Comparison of ENCODE assay signal across 22 mouse cellular contexts in the genomic region with DNA sequence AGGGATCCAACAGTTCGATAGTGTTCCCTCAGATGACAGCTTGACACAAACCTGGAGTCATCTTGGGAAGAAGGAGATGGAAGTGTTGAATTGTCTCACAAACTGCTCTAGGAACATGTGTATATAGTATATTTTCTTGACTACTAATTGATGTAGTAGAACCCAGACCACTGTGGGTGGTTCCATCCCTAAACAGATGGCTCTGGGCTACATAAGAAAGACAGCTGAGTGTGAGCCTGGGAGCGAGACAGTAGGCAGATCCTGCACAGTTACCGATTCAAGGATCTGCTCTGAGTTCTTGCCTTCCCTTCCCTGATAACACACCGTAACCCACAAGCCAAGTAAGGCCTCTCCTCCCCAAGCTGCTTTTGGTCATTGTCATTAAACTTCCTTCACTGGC. TPM values are rescaled to one million over a fixed set of nuclear protein-coding genes. Genes with fewer than 3 reads are reported as not detected.
DNase-seq lines count a peak whose midpoint lies in the region; ATAC-seq and TF ChIP-seq lines count a peak whose summit lies in the region.
"Had no signal": no experiment of that assay in that cellular context is flagged by ENCODE, and none has a peak within 500 bp of the region (broad histone marks: within the 10 kb centered on the region; RNA-seq: fewer than 3 reads in every experiment).

No protein-coding gene starts in this region.

- H3K9me3 ChIP-seq in hindbrain, embryonic 12.5 days (replicated peaks), result no peaks in the 10 kb centered on the region
- H3K9me3 ChIP-seq: embryonic facial prominence, embryonic 10.5 days; embryonic facial prominence, embryonic 13.5 days; forebrain, embryonic 12.5 days; forebrain, embryonic 15.5 days; hindbrain, embryonic 13.5 days had no signal

- no peaks in the 10 kb centered on the region for H3K36me3 ChIP-seq in hindbrain, embryonic 12.5 days
- H3K36me3 ChIP-seq: embryonic facial prominence, embryonic 10.5 days; embryonic facial prominence, embryonic 13.5 days; forebrain, embryonic 12.5 days; forebrain, embryonic 15.5 days; hindbrain, embryonic 13.5 days had no signal

- WGBS in cerebellum, adult 2 months, result 58% methylated on average over 4 of the region's 4 CpGs
- WGBS in hindbrain, embryonic 12.5 days, result 90% methylated on average over 4 of the region's 4 CpGs

- H3K4me2 ChIP-seq in hindbrain, embryonic 12.5 days (replicated peaks), result no peak overlapping the region
- H3K4me2 ChIP-seq: embryonic facial prominence, embryonic 13.5 days; forebrain, embryonic 12.5 days; forebrain, embryonic 15.5 days; heart, embryonic 11.5 days; hindbrain, embryonic 13.5 days had no signal

- no peak for ATAC-seq in hindbrain, embryonic 12.5 days (ENCODE audit: low FRiP score)
- ATAC-seq: activated CD4-positive, CD25-positive, alpha-beta regulatory T cell, adult 4 months; forebrain, embryonic 15.5 days; hindbrain, embryonic 16.5 days had no signal

- DNase-seq in cerebellum, adult 2 months, result no peak
- no peak for DNase-seq in cerebellum, adult 9-11 months
- DNase-seq in layer of hippocampus, adult 8-10 months (ENCODE audit: low spot score in 2 of 2), result peak; percentile 17 to 24
- DNase-seq in layer of hippocampus, postnatal 36 days, result no peak
- peak; percentile 27 for DNase-seq in right cerebral cortex, adult 18-20 months
- DNase-seq in right cerebral cortex, postnatal 36 days (ENCODE audit: low spot score in 2 of 2), result no peak
- DNase-seq: adrenal gland, adult 8-10 months; adrenal gland, postnatal 25 days; embryo, embryonic 11 days; gastrocnemius, adult 2 months; gastrocnemius, postnatal 14 days; heart, adult 11 months had no signal

- peak overlapping the region; percentile 57; the same call in 1 of the 2 replicates for H3K27ac ChIP-seq in cerebellum, adult 2 months (ENCODE audit: insufficient read depth, low read length)
- no peak overlapping the region for H3K27ac ChIP-seq in hindbrain, embryonic 12.5 days
- H3K27ac ChIP-seq: embryonic facial prominence, embryonic 10.5 days; embryonic facial prominence, embryonic 13.5 days; forebrain, embryonic 12.5 days; forebrain, embryonic 15.5 days; hindbrain, embryonic 13.5 days had no signal

- no peak overlapping the region for H3K4me3 ChIP-seq in cerebellum, adult 2 months (replicated peaks; ENCODE audit: insufficient read depth, low read depth, low read length)
- H3K4me3 ChIP-seq in hindbrain, embryonic 12.5 days, result no peak overlapping the region
- H3K4me3 ChIP-seq: embryonic facial prominence, embryonic 10.5 days; embryonic facial prominence, embryonic 13.5 days; erythroblast, embryonic 14.5 days; forebrain, embryonic 12.5 days; forebrain, embryonic 15.5 days; gastrocnemius, adult 2 months; hindbrain, embryonic 13.5 days had no signal

- no peaks in the 10 kb centered on the region for H3K27me3 ChIP-seq in cerebellum, adult 2 months (ENCODE audit: control insufficient read depth, insufficient read depth, low read length)
- H3K27me3 ChIP-seq in hindbrain, embryonic 12.5 days, result peaks cover 30% of the 10 kb centered on the region
- H3K27me3 ChIP-seq: embryonic facial prominence, embryonic 13.5 days; forebrain, embryonic 15.5 days had no signal

- no peak overlapping the region for H3K9ac ChIP-seq in hindbrain, embryonic 12.5 days
- H3K9ac ChIP-seq: embryonic facial prominence, embryonic 13.5 days; forebrain, embryonic 12.5 days; forebrain, embryonic 15.5 days; hindbrain, embryonic 13.5 days had no signal

- no peak for TF ChIP-seq POLR2A in cerebellum, adult 2 months (IDR thresholded peaks at IDR 0.05; ENCODE audit: borderline replicate concordance, insufficient read depth, low read length)

- peaks cover 67% of the 10 kb centered on the region for H3K4me1 ChIP-seq in cerebellum, adult 2 months (ENCODE audit: control insufficient read depth, insufficient read depth, low read length)
- H3K4me1 ChIP-seq in hindbrain, embryonic 12.5 days, result peaks cover 11% of the 10 kb centered on the region

- no peak for TF ChIP-seq CTCF in cerebellum, adult 2 months (IDR thresholded peaks at IDR 0.05; ENCODE audit: borderline replicate concordance, insufficient read depth, low read depth, low read length)

RNA-seq across cellular contexts. Expression of gene Slco3a1, which starts 28.6 kb away (rescaled TPM):
- 61.3 and 66.6 TPM in 2 replicates for polyA plus RNA-seq in cerebellum, adult 2 months (2012; rRNA removed)
- 10 to 100 TPM; 47.2 to 64.9 (median 57.2) TPM for total RNA-seq in layer of hippocampus, adult 8-10 months (2022)
- 10 to 100 TPM; 56.4 to 64.2 TPM for total RNA-seq in layer of hippocampus, postnatal 36 days (2021)
- 16.4 and 18.2 TPM in 2 replicates for polyA plus RNA-seq in hindbrain, embryonic 12.5 days (2016; fragmentation: Nextera tagmentation; extraction: Ambion mirVana)

Comparison
In these comparisons a context has a peak if more than half of its experiments do, and no peak if none do; other contexts are left out.
1. DNase-seq: peak in layer of hippocampus, adult 8-10 months (2 of 2) and right cerebral cortex, adult 18-20 months (single experiment); none in cerebellum, adult 2 months (0 of 2), cerebellum, adult 9-11 months (single experiment), layer of hippocampus, postnatal 36 days (0 of 2) and right cerebral cortex, postnatal 36 days (0 of 2).